Mouse (Mus musculus) intestine, embryonic 15.5 days (tissue): ENCODE measurements around the gene 1700018B08Rik. TPM values are rescaled to one million over a fixed set of nuclear protein-coding genes. Genes with fewer than 3 reads are reported as not detected.

ENCODE experiments used
- ATAC-seq: fragments of 200-750 bp; cut with Nextera tagmentation; 2 replicates; pipeline ENCODE4 v1.8.0; 2017; ENCODE audit warnings: moderate TSS enrichment, moderate library complexity
- H3K27ac ChIP-seq: fragments of 300-500 bp; sonication (generic); 2 replicates; pipeline ENCODE4 v1.5.1; 2015; ENCODE audit warnings: mild to moderate bottlenecking, inconsistent platforms
- H3K27me3 ChIP-seq: fragments of 300-500 bp; sonication (generic); replicated peaks from 2 replicates; pipeline ENCODE4 v1.6.1; 2015; ENCODE audit warnings: inconsistent platforms
- H3K36me3 ChIP-seq: fragments of 300-500 bp; sonication (generic); 2 replicates; pipeline ENCODE4 v1.6.1; 2015; ENCODE audit warnings: inconsistent platforms
- H3K4me1 ChIP-seq: fragments of 300-500 bp; sonication (generic); replicated peaks from 2 replicates; pipeline ENCODE4 v1.6.1; 2015; ENCODE audit warnings: inconsistent platforms
- H3K4me2 ChIP-seq: fragments of 300-500 bp; sonication (generic); replicated peaks from 2 replicates; pipeline ENCODE4 v1.6.1; 2015; ENCODE audit warnings: mild to moderate bottlenecking, inconsistent platforms
- H3K4me3 ChIP-seq: fragments of 300-500 bp; sonication (generic); replicated peaks from 2 replicates; pipeline ENCODE4 v1.5.1; 2015; ENCODE audit warnings: inconsistent platforms
- H3K9ac ChIP-seq: fragments of 300-500 bp; sonication (generic); 2 replicates; pipeline ENCODE4 v1.6.1; 2015; ENCODE audit warnings: inconsistent platforms
- H3K9me3 ChIP-seq: fragments of 300-500 bp; sonication (generic); 2 replicates; pipeline ENCODE4 v1.6.1; 2016; ENCODE audit warnings: inconsistent platforms
- WGBS: fragments of 180-500 bp; shearing (Covaris S2); methylation state at CpG from one replicate; pipeline ENCODE4 v1.1.7; 2015; 5-methylcytosine and 5-hydroxymethylcytosine counted together
- polyA plus RNA-seq: library from polyadenylated mRNA; unstranded; fragments of >200 nt; fragmentation: Nextera tagmentation; extraction: Ambion mirVana; gene quantifications from 2 replicates; pipeline ENCODE4 v1.2.1, GENCODE M21; 2015

1700018B08Rik gene
- polyA plus RNA-seq, 1 experiment from 2014 or later: not detected

- no peak overlapping the region for H3K4me3 ChIP-seq
- H3K36me3 ChIP-seq: no peaks in the 10 kb centered on the region
- no peak for ATAC-seq
- peaks cover 8% of the 10 kb centered on the region; the same call in 1 of the 2 replicates for H3K27me3 ChIP-seq
- H3K4me2 ChIP-seq: no peak overlapping the region
- no peak overlapping the region for H3K9ac ChIP-seq
- 41% methylated on average over 5 of the region's 5 CpGs for WGBS
- H3K4me1 ChIP-seq: no peaks in the 10 kb centered on the region
- H3K27ac ChIP-seq: no peak overlapping the region
- H3K9me3 ChIP-seq: no peaks in the 10 kb centered on the region
These were observed 11.7 kb downstream of the 1700018B08Rik start for GRCm38 (mm10) chr8:121532381-121532780.

GRCm38 (mm10) chr8:121530639-121531038 lies 13.5 kb downstream of the 1700018B08Rik start:
- Histone ChIP-seq H3K27ac (no peak overlapping the region), H3K4me3 (no peak overlapping the region), H3K9me3 (no peaks in the 10 kb centered on the region), H3K36me3 (no peaks in the 10 kb centered on the region), H3K27me3 (peaks cover 8% of the 10 kb centered on the region; the same call in 1 of the 2 replicates), H3K9ac (no peak overlapping the region), H3K4me2 (no peak overlapping the region), H3K4me1 (peaks cover 3% of the 10 kb centered on the region; the same call in 1 of the 2 replicates)
- ATAC-seq: no peak
- WGBS: 73% methylated on average over 10 of the region's 10 CpGs

- WGBS: 82% methylated on average over 15 of the region's 15 CpGs
- Histone ChIP-seq H3K4me1 (peaks cover 3% of the 10 kb centered on the region; the same call in 1 of the 2 replicates), H3K27ac (no peak overlapping the region), H3K4me3 (no peak overlapping the region), H3K36me3 (no peaks in the 10 kb centered on the region), H3K27me3 (peaks cover 8% of the 10 kb centered on the region; the same call in 1 of the 2 replicates), H3K9ac (no peak overlapping the region), H3K4me2 (no peak overlapping the region), H3K9me3 (no peaks in the 10 kb centered on the region)
- no peak for ATAC-seq
These were observed 15.3 kb downstream of the 1700018B08Rik start for GRCm38 (mm10) chr8:121528790-121529189.

- Histone ChIP-seq H3K9ac (no peak overlapping the region), H3K9me3 (no peaks in the 10 kb centered on the region), H3K4me2 (no peak overlapping the region), H3K27me3 (peaks cover 8% of the 10 kb centered on the region; the same call in 1 of the 2 replicates), H3K4me1 (peaks cover 3% of the 10 kb centered on the region; the same call in 1 of the 2 replicates), H3K36me3 (no peaks in the 10 kb centered on the region), H3K27ac (no peak overlapping the region), H3K4me3 (no peak overlapping the region)
- 88% methylated on average over 9 of the region's 9 CpGs for WGBS
- ATAC-seq: no peak
These were observed 16.4 kb downstream of the 1700018B08Rik start for GRCm38 (mm10) chr8:121527751-121528150.

GRCm38 (mm10) chr8:121526811-121527550 lies 17.1 kb downstream of the 1700018B08Rik start:
- WGBS: 46% methylated on average over 6 of the region's 6 CpGs
- Histone ChIP-seq H3K4me2 (no peak overlapping the region), H3K4me3 (no peak overlapping the region), H3K9me3 (no peaks in the 10 kb centered on the region), H3K27me3 (peaks cover 8% of the 10 kb centered on the region; the same call in 1 of the 2 replicates), H3K36me3 (no peaks in the 10 kb centered on the region), H3K27ac (no peak overlapping the region), H3K4me1 (peaks cover 3% of the 10 kb centered on the region; the same call in 1 of the 2 replicates), H3K9ac (no peak overlapping the region)
- no peak; the same call in 1 of the 2 replicates for ATAC-seq

- no peak overlapping the region for H3K9ac ChIP-seq
- H3K4me3 ChIP-seq: no peak overlapping the region
- H3K27me3 ChIP-seq: no peaks in the 10 kb centered on the region
- H3K36me3 ChIP-seq: no peaks in the 10 kb centered on the region
- H3K4me1 ChIP-seq: peaks cover 3% of the 10 kb centered on the region; the same call in 1 of the 2 replicates
- ATAC-seq: no peak
- H3K27ac ChIP-seq: no peak overlapping the region
- no peaks in the 10 kb centered on the region for H3K9me3 ChIP-seq
- WGBS: 61% methylated on average over 18 of the region's 18 CpGs
- H3K4me2 ChIP-seq: no peak overlapping the region
These were observed 18.9 kb downstream of the 1700018B08Rik start for GRCm38 (mm10) chr8:121525111-121525818.

GRCm38 (mm10) chr8:121513429-121513828 lies 30.7 kb downstream of the 1700018B08Rik start:
- no peaks in the 10 kb centered on the region for H3K36me3 ChIP-seq
- no peak overlapping the region for H3K4me2 ChIP-seq
- no peaks in the 10 kb centered on the region for H3K4me1 ChIP-seq
- whole genome bisulfite sequencing: 5% methylated on average over 12 of the region's 12 CpGs
- no peak overlapping the region for H3K9ac ChIP-seq
- H3K27ac ChIP-seq: no peak overlapping the region
- no peak overlapping the region for H3K4me3 ChIP-seq
- no peaks in the 10 kb centered on the region for H3K9me3 ChIP-seq
- peak; percentile 80 for ATAC-seq
- peaks cover 27% of the 10 kb centered on the region for H3K27me3 ChIP-seq

GRCm38 (mm10) chr8:121511751-121512150 lies 32.4 kb downstream of the 1700018B08Rik start:
- no peak overlapping the region for H3K27ac ChIP-seq
- 60% methylated on average over 9 of the region's 9 CpGs for WGBS
- no peaks in the 10 kb centered on the region for H3K4me1 ChIP-seq
- no peak overlapping the region for H3K4me2 ChIP-seq
- H3K9ac ChIP-seq: no peak overlapping the region
- H3K36me3 ChIP-seq: no peaks in the 10 kb centered on the region
- no peak overlapping the region for H3K4me3 ChIP-seq
- H3K27me3 ChIP-seq: peaks cover 27% of the 10 kb centered on the region
- H3K9me3 ChIP-seq: no peaks in the 10 kb centered on the region
- ATAC-seq: no peak

- 88% methylated on average over 6 of the region's 6 CpGs for WGBS
- no peaks in the 10 kb centered on the region for H3K4me1 ChIP-seq
- no peaks in the 10 kb centered on the region for H3K36me3 ChIP-seq
- peaks cover 6% of the 10 kb centered on the region; the same call in 1 of the 2 replicates for H3K27me3 ChIP-seq
- no peak overlapping the region for H3K27ac ChIP-seq
- H3K4me2 ChIP-seq: no peak overlapping the region
- no peak overlapping the region for H3K9ac ChIP-seq
- no peak overlapping the region for H3K4me3 ChIP-seq
- ATAC-seq: no peak
- H3K9me3 ChIP-seq: no peaks in the 10 kb centered on the region
These were observed 46.5 kb downstream of the 1700018B08Rik start for GRCm38 (mm10) chr8:121497621-121498020.

- H3K27me3 ChIP-seq: no peaks in the 10 kb centered on the region
- no peak overlapping the region for H3K4me3 ChIP-seq
- H3K4me2 ChIP-seq: no peak overlapping the region
- ATAC-seq: no peak
- H3K9ac ChIP-seq: no peak overlapping the region
- H3K36me3 ChIP-seq: no peaks in the 10 kb centered on the region
- H3K4me1 ChIP-seq: no peaks in the 10 kb centered on the region
- no peak overlapping the region for H3K27ac ChIP-seq
- WGBS: 53% methylated on average over 9 of the region's 9 CpGs
- H3K9me3 ChIP-seq: no peaks in the 10 kb centered on the region
These were observed 52.5 kb downstream of the 1700018B08Rik start for GRCm38 (mm10) chr8:121491633-121492032.

GRCm38 (mm10) chr8:121484072-121484782 lies 59.9 kb downstream of the 1700018B08Rik start:
- H3K9me3 ChIP-seq: no peaks in the 10 kb centered on the region
- H3K36me3 ChIP-seq: no peaks in the 10 kb centered on the region
- no peaks in the 10 kb centered on the region for H3K27me3 ChIP-seq
- H3K4me2 ChIP-seq: no peak overlapping the region
- no peak overlapping the region for H3K4me3 ChIP-seq
- H3K27ac ChIP-seq: no peak overlapping the region
- H3K9ac ChIP-seq: no peak overlapping the region
- peaks cover 4% of the 10 kb centered on the region; the same call in 1 of the 2 replicates for H3K4me1 ChIP-seq
- 47% methylated on average over 22 of the region's 23 CpGs for WGBS
- no peak for ATAC-seq
